Mouse (Mus musculus) lung, postnatal 36 days (tissue): ENCODE measurements around the gene Srd5a1.
"Not testable (repeated sequence)": the region's sequence is repeated elsewhere in the genome, so short reads cannot be mapped to it uniquely, and the experiment has no call there.

Source experiments
- DNase-seq: peaks from one replicate; pipeline ENCODE4 v3.0.0; 2022; ENCODE audit warnings: mixed read lengths

Gene Srd5a1

DNA sequence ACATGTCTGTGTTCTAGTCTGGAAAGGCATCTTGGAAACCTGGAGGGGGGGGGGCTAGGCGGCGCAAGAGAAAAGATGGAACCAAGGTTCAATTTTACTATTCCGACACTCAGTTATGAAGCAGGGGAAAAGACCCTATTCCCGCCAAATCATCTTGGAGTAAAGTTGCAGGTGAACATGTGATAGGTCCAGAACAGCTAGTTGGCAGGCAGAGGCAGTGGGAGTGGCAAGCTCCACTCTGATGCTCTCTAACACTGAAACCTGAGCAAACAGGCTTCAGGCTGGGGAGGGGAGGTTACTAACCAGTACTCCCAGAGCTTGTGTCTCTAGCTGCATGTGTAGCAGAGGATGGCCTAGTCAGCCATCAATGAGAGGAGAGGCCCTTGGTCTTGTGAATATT, 45.8 kb downstream of the Srd5a1 start:
- not testable (repeated sequence) for DNase-seq

DNA sequence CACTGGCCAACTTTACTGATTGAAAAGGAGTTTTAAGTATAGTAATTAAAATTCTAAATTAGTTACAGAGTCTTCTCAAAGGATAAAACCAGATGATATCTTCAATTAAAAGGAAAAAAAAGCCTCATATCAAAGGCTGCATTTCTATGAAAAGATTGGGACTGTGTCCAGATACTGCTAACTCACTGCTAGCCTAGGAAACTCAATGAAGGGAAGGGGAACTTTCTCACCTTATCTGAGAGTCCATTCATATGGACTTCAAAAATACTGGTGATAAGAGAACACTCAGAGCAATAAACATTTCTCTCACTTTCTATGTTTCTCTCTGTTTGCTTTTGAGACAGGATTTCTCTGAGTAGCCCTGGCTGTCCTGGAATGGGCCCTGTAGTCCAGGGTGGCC, 46.7 kb downstream of the Srd5a1 start:
- no peak for DNase-seq

DNA sequence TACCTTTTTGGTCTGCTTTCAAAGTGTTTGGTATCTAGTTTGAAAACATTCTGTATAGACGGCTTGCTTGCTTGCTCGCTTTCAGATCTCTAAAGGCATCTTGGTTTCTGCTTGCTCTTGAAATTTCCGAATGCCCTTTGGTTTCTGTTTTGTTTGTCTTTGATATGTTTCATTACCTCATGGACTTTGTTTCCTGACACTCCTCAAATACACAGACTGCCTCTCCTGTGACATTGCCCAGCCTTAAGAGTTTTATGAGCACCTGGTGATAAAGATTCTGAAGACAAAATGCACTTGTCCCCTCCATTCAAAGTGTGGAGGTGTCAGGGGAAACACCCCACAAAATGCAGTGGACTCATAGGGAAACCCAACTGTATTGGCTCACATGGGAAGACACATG, 47.3 kb downstream of the Srd5a1 start:
- DNase-seq = no peak

DNA sequence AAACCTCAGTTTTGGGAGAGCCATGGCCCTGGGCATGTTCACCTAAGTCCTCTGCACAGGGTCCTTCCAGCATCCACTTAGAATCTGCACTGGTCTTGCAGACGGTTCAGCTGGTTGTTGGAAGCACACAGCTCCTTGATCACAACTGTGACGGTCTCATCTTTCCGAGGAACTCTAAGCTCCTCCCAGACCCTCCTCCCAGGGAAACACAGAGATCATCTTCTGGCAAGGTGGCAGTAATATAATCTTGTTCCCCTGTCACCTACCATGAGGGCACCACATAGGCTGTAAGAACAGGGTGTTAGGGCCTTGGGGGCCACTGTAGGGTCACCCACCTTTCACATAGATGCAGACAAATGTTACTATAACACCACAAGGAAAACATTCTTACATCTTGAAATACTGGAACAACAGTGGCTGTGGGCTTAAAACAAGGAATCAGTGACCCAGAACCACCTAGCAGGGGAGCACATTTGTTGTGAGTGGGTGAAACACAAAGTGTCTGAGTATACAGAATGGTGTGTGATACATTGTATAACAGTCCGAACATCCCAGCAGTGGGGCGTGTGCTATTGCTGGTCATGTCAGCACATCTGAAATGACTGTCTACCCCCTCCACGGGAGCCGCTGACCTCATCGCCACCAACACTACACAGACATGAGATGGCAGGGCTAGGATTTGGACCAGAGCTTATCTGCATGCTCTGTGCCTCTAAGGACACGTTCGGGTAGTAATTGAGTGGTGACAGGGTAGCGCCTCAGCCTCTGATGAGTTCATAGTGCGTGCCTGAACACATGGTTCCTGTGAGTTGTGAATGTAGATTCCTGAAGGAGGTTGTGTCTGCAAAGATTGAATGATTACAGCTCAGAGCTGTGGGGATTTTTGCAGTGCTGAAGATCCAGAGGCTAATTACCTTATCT, 48.3 kb downstream of the Srd5a1 start:
- no peak for DNase-seq

DNA sequence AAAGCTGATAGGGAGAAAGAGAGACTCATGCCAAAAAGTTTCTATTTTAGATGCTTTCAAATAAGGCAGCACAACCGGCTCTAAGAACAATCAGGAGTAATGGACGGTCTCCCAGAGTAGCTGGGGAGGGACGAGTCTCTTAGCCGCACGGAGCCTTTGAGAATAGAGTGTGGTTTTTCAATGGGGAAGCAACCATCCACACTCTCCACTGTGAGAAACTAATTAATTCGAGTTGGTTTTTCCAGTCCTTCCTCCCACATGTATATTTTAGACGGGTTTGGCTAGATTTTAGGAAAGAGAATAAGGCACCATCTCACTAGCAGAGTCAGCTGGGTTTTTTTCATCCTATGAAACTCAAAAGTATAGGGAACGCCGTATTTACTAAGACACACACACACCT, 49.2 kb downstream of the Srd5a1 start:
- DNase-seq = no peak

- no peak for DNase-seq
Measured at GRCm38 (mm10) chr13:69559291-69559961, 51.8 kb downstream of the Srd5a1 start.

- DNase-seq = no peak
Measured at GRCm38 (mm10) chr13:69558098-69558660, 53.1 kb downstream of the Srd5a1 start.

DNA sequence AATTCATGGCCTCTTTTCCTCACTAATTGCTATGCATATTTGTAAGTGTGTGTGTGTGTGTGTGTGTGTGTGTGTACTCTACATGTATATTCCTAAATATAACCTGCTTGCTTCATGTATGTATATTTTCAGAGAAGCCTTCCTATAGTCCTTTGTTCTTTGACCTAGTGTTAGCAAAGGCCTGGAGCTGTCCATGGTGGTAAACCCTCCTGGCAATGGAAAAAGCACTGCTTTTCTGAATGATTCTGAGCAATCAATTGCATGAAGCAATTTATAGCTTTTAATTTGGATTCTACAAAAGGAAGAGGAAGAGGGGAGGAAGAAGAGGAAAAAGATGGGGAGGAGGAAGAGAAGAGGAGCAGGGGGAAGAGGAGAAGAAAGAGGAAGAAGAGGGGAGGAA, 54.5 kb downstream of the Srd5a1 start:
- no peak for DNase-seq

DNA sequence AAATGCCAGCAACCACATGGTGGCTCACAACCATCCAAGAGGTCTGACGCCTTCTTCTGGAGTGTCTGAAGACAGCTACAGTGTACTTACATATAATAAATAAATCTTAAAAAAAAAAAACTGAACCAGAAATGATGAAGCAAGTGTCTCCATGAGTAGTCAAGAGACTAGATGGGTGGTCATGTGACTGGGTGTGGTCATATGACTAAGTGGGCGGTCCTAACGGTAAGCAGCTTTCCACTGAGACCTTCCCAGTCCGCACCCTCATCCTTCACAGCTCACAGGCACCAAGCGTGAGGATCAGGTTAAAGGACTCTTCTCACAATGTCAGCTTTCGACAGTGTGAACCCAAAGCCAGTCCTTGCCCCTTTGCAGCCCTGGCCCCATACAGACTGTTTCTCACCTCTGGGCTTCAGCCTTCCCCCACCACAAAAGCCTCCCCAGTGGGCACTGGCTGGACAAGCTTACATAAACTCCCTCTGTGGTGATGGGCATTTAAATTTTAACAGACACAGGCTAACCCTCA, 55.2 kb downstream of the Srd5a1 start:
- no peak for DNase-seq

GRCm38 (mm10) chr13:69555045-69555444, 56.2 kb downstream of the Srd5a1 start:
- DNase-seq = no peak

DNA sequence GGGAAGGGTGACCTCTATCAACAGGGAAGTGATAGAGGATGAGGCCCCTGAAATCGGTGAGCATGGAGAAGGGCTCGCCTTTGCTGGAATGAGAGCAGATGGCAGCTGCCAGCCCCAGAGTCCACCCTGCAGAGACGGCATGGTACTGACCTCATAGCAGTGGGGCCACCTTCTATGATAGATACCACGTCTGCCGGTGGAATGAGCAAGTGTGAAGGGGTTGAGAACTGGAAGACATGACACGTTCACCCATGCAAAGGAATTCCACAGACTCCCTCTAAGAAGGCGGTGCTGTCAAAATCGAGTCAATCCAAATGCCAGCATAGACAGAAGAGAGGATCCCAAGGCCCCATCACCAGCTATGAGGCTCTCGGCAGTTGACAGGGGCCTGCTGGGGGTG, 57.0 kb downstream of the Srd5a1 start:
- no peak for DNase-seq

GRCm38 (mm10) chr13:69553024-69553423, 58.2 kb downstream of the Srd5a1 start:
- peak; percentile 59 for DNase-seq

DNA sequence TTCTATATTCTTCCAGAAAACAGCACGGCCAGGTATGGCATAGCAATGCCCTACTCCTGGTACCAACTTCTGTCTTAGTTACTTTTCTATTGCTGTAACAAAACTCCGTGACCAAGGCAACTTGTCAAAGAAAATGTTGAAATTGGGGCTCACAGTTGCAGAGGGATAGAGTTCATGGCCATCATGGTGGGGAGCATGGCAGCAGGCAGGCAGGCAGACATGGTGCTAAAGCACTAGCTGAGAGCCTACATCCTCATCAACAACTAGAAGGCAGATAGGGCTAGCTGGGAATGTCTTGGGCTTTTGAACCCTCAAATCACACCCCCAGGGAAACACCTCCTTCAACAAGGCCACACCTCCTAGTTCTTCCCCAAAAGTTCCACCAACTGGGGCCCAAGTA, 60.4 kb downstream of the Srd5a1 start:
- DNase-seq = no peak

DNA sequence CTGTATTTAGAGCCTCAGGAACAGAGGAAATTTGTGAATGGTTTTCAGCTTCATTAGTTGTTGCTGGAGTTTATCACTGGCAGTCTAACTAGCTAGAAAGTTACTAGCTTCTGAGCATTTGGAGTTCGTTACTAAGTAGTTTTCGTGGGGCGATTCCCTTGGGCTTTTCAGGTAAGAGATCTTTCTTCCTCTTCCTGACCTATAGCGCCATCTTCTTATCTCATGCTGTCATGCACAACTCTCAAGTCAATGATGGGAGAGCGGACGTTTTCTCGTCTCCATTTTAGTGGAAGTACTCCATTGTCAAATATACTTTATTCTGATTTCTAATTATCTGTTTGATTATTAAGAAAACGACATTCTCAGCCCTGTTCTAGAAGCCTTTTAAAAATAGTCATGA, 61.3 kb downstream of the Srd5a1 start:
- DNase-seq = no peak

DNA sequence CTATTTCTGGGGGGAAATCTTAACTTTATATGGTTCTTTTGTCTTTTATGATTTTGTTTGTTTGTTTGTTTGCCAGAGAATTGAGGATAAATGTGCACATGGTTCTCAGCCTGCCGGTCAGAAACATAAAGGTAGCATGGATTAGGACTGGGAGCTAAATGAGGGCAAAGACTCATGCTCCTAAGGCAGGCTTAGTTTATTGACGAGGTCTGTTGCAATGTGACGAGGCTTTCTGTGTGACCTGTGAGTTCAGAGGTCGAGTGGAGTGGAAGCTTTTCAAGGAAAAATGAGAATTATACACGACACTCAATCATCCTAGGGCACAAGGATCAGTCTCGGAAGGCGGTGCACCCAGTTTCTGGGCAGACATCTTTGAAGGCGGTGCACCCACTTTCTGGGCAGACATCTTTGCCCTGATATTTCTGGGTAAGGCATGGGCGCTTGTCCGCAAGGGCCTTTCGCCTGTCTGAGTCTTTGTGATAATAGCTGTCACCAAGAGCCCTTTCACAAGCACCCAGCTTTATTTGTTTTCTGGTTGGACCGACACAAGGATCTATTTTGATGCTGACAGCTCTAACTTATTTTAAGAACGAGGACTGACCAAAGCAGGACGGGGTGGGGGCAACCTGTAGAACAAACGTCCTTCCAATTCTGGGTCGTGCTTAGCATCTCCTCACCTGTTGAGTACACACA, 63.6 kb downstream of the Srd5a1 start:
- DNase-seq = no peak

DNA sequence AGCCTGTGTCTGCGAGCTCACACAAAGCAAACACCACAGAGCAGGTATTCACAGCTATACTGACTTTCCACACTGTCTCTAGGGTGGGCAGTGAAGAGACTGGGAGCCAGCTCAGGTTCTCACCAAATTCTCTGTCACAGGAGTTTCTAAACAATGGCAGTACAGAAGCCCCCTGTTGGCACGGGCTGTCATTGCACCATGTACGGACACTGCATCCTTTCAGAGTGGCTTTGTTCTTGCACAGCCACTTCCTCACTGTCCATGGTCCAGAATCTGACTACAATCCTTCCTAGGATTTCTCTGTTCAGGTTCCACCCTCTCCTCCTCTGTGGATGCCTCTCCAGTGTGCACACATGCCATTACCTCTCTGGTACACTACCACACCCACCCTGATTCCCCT, 66.2 kb downstream of the Srd5a1 start:
- peak; percentile 81 for DNase-seq

GRCm38 (mm10) chr13:69543595-69543994, 67.6 kb downstream of the Srd5a1 start:
- no peak for DNase-seq

- DNase-seq = no peak
Measured at GRCm38 (mm10) chr13:69542571-69543352, 68.5 kb downstream of the Srd5a1 start.

DNA sequence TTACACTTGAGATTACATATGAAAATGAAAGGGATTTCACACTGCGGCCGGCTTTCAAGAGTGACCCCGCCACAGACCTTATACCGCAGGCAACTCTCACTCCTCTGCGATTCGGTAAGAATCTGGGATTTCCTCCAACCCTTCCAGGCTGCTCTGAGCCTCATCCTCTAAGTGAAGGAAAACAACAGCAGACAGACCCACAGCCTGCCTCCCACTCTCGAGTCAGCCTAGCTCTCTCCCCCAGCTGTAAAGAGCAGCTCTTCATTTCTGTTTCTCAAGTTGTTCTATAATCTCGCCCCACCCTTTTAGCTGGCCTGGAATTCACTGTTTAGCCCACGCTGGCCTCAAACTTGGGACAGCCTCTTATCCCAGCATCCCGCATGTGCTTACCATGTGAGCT, 69.5 kb downstream of the Srd5a1 start:
- DNase-seq = peak; percentile 44

GRCm38 (mm10) chr13:69541209-69541608, 70.0 kb downstream of the Srd5a1 start:
- peak; percentile 41 for DNase-seq

- DNase-seq = peak; percentile 76
Measured at GRCm38 (mm10) chr13:69538327-69538726, 72.9 kb downstream of the Srd5a1 start.

DNA sequence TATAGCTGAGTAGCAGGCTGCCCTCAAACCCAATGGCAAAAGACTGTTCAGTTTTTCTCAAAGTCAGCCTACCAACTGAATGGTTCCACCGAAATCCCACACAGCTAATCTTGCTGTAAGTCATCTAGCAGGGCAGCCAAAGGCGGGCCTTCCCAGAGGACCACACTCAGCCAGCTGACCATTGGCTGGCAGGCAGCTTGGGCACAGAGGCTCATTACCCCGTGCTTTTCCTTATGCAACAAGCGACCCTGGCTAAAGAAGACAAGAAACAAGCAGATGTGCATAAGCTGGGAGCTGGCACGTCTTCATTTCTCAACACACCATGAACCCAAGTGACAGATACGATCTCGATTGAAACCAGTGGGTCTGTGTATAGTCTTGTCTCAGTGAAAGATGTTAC, 73.9 kb downstream of the Srd5a1 start:
- no peak for DNase-seq
